Mouse (Mus musculus) CH12.LX (cell line): ENCODE measurements around the gene Mxd1. TPM values are rescaled to one million over a fixed set of nuclear protein-coding genes. Genes with fewer than 3 reads are reported as not detected.

Experiments used
- DNase-seq: peaks from one replicate; pipeline ENCODE4 v3.0.0-alpha.2; 2013; ENCODE audit errors: extremely low read depth
- H3K27ac ChIP-seq: 2 replicates; pipeline ENCODE4 v1.5.1; 2012; ENCODE audit warnings: low read depth, mild to moderate bottlenecking, control low read depth, moderate library complexity; ENCODE audit not compliant: insufficient read depth
- H3K27me3 ChIP-seq: replicated peaks from 2 replicates; pipeline ENCODE3; 2012; ENCODE audit warnings: inconsistent platforms
- H3K36me3 ChIP-seq, 2 experiments: replicated peaks in 1 of 2; 2 replicates each; pipeline versions ENCODE3 to v1.6.1; 2012; ENCODE audit warnings: inconsistent platforms in 1 of 2, low read length in 1 of 2, mild to moderate bottlenecking in 1 of 2, mixed read lengths in 1 of 2, moderate library complexity in 1 of 2; ENCODE audit not compliant: control insufficient read depth in 1 of 2, insufficient read depth in 1 of 2
- H3K4me1 ChIP-seq, 2 experiments: 2 replicates each; pipeline ENCODE4 v1.6.1; 2012; ENCODE audit warnings: inconsistent platforms in 1 of 2, moderate library complexity in 1 of 2; ENCODE audit not compliant: insufficient read depth in 2 of 2, control insufficient read depth in 1 of 2
- H3K4me2 ChIP-seq: 2 replicates; pipeline ENCODE4 v1.6.1; 2012; ENCODE audit warnings: low read depth, mild to moderate bottlenecking, control low read depth; ENCODE audit not compliant: poor library complexity, insufficient read depth, severe bottlenecking
- H3K4me3 ChIP-seq, 3 experiments: fragments of 150-350 bp in 1 of 3; sonication (generic) in 1 of 3; replicated peaks in 1 of 3; 2 replicates each; pipeline versions ENCODE3 to v1.5.1; 2011 to 2012; ENCODE audit warnings: low read depth in 2 of 3, low read length in 2 of 3, mild to moderate bottlenecking in 2 of 3, moderate library complexity in 2 of 3, control low read depth in 1 of 3, improper control_type of control experiment in 1 of 3, inconsistent platforms in 1 of 3, mixed read lengths in 1 of 3; ENCODE audit not compliant: poor library complexity in 1 of 3
- H3K79me2 ChIP-seq: replicated peaks from 2 replicates; pipeline ENCODE4 v1.6.1; 2012; ENCODE audit warnings: mild to moderate bottlenecking, moderate library complexity; ENCODE audit not compliant: control insufficient read depth, poor library complexity, insufficient read depth, severe bottlenecking; ENCODE audit errors: extremely low read depth
- H3K9ac ChIP-seq: 2 replicates; pipeline ENCODE4 v1.6.1; 2012; ENCODE audit warnings: low read depth, mild to moderate bottlenecking, control low read depth, moderate library complexity; ENCODE audit not compliant: insufficient read depth
- H3K9me3 ChIP-seq: replicated peaks from 2 replicates; pipeline ENCODE3; 2012; ENCODE audit warnings: low read length, inconsistent platforms, mixed read lengths
- BHLHE40 ChIP-seq: IDR thresholded peaks from 2 replicates; pipeline ENCODE4 v1.6.1; 2011; ENCODE audit warnings: mild to moderate bottlenecking, low read depth, low read length, improper control_type of control experiment
- CHD1 ChIP-seq: IDR thresholded peaks from 2 replicates; pipeline ENCODE4 v1.6.1; 2012; ENCODE audit warnings: low read depth, low read length, improper control_type of control experiment, inconsistent platforms
- E2F4 ChIP-seq: IDR thresholded peaks from 2 replicates; pipeline ENCODE4 v1.6.1; 2011; ENCODE audit warnings: low read depth, low read length, improper control_type of control experiment; ENCODE audit not compliant: insufficient replicate concordance
- GABPA ChIP-seq: IDR thresholded peaks from 2 replicates; pipeline ENCODE4 v1.6.1; 2012; ENCODE audit warnings: low read depth, low read length, improper control_type of control experiment, inconsistent platforms; ENCODE audit not compliant: insufficient replicate concordance
- JUND ChIP-seq: conservative IDR thresholded peaks from 2 replicates; pipeline ENCODE4 v1.6.1; 2011; ENCODE audit warnings: low read depth, low read length, improper control_type of control experiment
- MAFK ChIP-seq: IDR thresholded peaks from 2 replicates; pipeline ENCODE4 v1.6.1; 2011; ENCODE audit warnings: low read length, improper control_type of control experiment; ENCODE audit not compliant: insufficient replicate concordance
- MAX ChIP-seq: IDR thresholded peaks from 2 replicates; pipeline ENCODE4 v1.6.1; 2011; ENCODE audit warnings: low read length, improper control_type of control experiment
- MAZ ChIP-seq: IDR thresholded peaks from 2 replicates; pipeline ENCODE4 v1.6.1; 2012; ENCODE audit warnings: low read depth, mild to moderate bottlenecking, inconsistent platforms, low read length, improper control_type of control experiment, moderate library complexity
- MEF2A ChIP-seq: IDR thresholded peaks from 2 replicates; pipeline ENCODE4 v1.6.1; 2014; ENCODE audit warnings: low read depth, mild to moderate bottlenecking, inconsistent platforms, low read length, improper control_type of control experiment, borderline replicate concordance
- MYC ChIP-seq: IDR thresholded peaks from 2 replicates; pipeline ENCODE4 v1.6.1; 2011; ENCODE audit warnings: low read depth, mild to moderate bottlenecking, improper control_type of control experiment, low read length
- NELFE ChIP-seq: IDR thresholded peaks from 2 replicates; pipeline ENCODE4 v1.6.1; 2011; ENCODE audit warnings: low read depth, low read length, improper control_type of control experiment
- NRF1 ChIP-seq: IDR thresholded peaks from 2 replicates; pipeline ENCODE4 v1.6.1; 2014; ENCODE audit warnings: low read depth, mild to moderate bottlenecking, inconsistent platforms, low read length, improper control_type of control experiment, moderate library complexity
- POLR2A ChIP-seq: IDR thresholded peaks from 2 replicates; pipeline ENCODE4 v1.6.1; 2011; ENCODE audit warnings: low read depth, mild to moderate bottlenecking, improper control_type of control experiment, low read length
- POLR2AphosphoS2 ChIP-seq: IDR thresholded peaks from 2 replicates; pipeline ENCODE4 v1.6.1; 2011; ENCODE audit warnings: low read depth, low read length, improper control_type of control experiment
- RAD21 ChIP-seq: IDR thresholded peaks from 2 replicates; pipeline ENCODE4 v1.6.1; 2011; ENCODE audit warnings: low read depth, mild to moderate bottlenecking, low read length, improper control_type of control experiment, moderate library complexity
- SIN3A ChIP-seq: IDR thresholded peaks from 2 replicates; pipeline ENCODE4 v1.6.1; 2012; ENCODE audit warnings: low read length, improper control_type of control experiment, inconsistent platforms
- SMC3 ChIP-seq: IDR thresholded peaks from 2 replicates; pipeline ENCODE4 v1.6.1; 2011; ENCODE audit warnings: low read depth, low read length, improper control_type of control experiment
- TBP ChIP-seq: conservative IDR thresholded peaks from 2 replicates; pipeline ENCODE4 v1.6.1; 2011; ENCODE audit warnings: low read depth, low read length, improper control_type of control experiment
- UBTF ChIP-seq: IDR thresholded peaks from 2 replicates; pipeline ENCODE4 v1.6.1; 2012; ENCODE audit warnings: low read depth, mild to moderate bottlenecking, inconsistent platforms, low read length, improper control_type of control experiment, moderate library complexity
- USF1 ChIP-seq: IDR thresholded peaks from 2 replicates; pipeline ENCODE4 v1.6.1; 2014; ENCODE audit warnings: low read depth, mild to moderate bottlenecking, inconsistent platforms, low read length, improper control_type of control experiment
- ZKSCAN1 ChIP-seq: IDR thresholded peaks from 2 replicates; pipeline ENCODE4 v1.6.1; 2012; ENCODE audit warnings: low read depth, inconsistent platforms, low read length, improper control_type of control experiment, borderline replicate concordance
- dilution Hi-C: fragments of 300-500 bp; cut with MboI; formaldehyde crosslinking; loops from 2 replicates; pipeline ENCODE4 v1.14.3; 2020; ENCODE audit warnings: low sequenced_read_pairs; ENCODE audit not compliant: extremely low pct_unique_long_range_greater_than_20kb, extremely low pct_ligation_motif_present
- in situ Hi-C: fragments of 300-500 bp; cut with MboI; formaldehyde crosslinking; loops from 3 replicates; pipeline ENCODE4 v1.14.3; 2019; ENCODE audit warnings: low sequenced_read_pairs, low pct_ligation_motif_present, low pct_unique_long_range_greater_than_20kb, mixed read lengths
- polyA plus RNA-seq: library from polyadenylated mRNA; unstranded; fragments of >175 nt; gene quantifications from 2 replicates; pipeline ENCODE4 v1.2.1, GENCODE M21; 2012; ENCODE audit warnings: low read depth; ENCODE audit not compliant: insufficient read length
- total RNA-seq, 2 experiments: library from RNA; depleted of rRNA; stranded (reverse); fragments of 300-350 nt in 1 of 2; fragments of >200 nt in 1 of 2; gene quantifications; 2 replicates each; pipeline ENCODE4 v1.2.3; 2012 to 2014

The Mxd1 gene
- total and polyA plus RNA-seq, 3 experiments = 0.50 to 1.6 (median 0.97) TPM

DNA sequence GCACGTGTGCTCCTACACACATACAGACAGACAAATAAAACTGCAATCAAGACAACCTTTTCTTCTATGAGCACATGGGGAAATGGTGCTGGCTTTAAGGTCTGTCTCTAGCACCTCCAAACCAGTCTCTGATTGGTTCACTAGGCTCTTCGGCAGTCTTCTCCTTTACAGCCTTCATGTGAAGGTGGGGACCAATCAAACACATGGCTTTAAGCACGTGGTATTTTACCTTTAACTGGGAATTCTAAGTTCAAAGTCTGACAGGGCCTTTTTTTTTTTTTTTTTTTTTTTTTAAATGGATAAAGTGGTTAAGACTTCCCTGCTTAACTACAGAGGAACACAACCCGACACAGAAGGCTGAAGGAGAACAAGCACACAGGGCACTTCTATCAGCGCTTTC is 3.9 kb downstream of the Mxd1 start:
- peaks cover 2 to 20% of the 10 kb centered on the region in 2 experiments; a peak in 3 of 4 replicates for H3K4me1 ChIP-seq
- H3K27me3 ChIP-seq = peaks cover 2% of the 10 kb centered on the region
- no peaks in the 10 kb centered on the region for H3K9me3 ChIP-seq
- dilution Hi-C loops (no loop called here), in situ Hi-C loops (loop anchor here (5.0 kb wide), 1 partner anchor 128 kb away; no protein-coding TSS in a partner anchor)
- no peak overlapping the region for H3K27ac ChIP-seq
- H3K79me2 ChIP-seq = peaks cover 2% of the 10 kb centered on the region; the same call in 1 of the 2 replicates
- TF ChIP-seq UBTF (no peak), SMC3 (no peak), TBP (no peak), JUND (no peak), MEF2A (no peak), ZKSCAN1 (no peak), NELFE (no peak), MAX (no peak)
- no peak overlapping the region for H3K9ac ChIP-seq
- H3K4me3 ChIP-seq = no peak overlapping the region
- no peak overlapping the region for H3K4me2 ChIP-seq
- DNase-seq = no peak
- H3K36me3 ChIP-seq = peaks cover 10 to 22% of the 10 kb centered on the region in 2 experiments

DNA sequence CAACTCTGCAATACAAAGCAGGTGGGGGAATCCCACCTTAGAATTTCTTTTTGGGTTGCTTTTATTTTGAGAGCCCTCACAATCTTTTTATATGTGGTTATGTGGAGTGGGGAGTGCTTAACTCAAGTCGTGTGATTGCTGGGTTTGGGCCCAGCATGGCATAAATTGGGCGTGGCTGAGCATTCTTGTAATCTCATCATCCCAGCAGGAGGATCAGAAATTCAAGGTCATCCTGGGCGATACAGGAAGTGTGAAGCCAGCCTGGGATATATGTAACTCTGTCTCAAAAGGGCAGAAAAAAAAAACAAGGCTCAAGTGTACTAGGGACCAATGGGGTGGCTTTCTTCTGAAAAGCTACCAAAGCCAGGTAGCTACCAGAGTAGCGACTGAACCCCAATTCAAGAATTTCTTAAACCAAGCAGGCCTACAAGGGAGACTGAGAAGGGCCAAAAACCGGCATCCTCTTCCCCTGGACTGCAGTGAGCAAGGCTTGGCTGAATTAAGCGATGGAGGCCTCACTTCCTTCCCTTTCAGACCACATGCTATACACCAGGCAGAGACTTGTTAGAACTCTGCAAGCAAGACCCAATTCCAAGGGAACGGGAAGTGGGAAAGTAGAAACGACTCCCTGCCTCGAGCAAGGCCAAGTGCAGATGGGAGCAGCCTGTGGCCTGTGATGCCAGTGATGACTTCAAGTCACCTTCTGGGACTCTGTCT is 8.6 kb downstream of the Mxd1 start:
- H3K27ac ChIP-seq = no peak overlapping the region
- no peak overlapping the region for H3K9ac ChIP-seq
- no peak for DNase-seq
- in situ Hi-C loops (no loop called here), dilution Hi-C loops (no loop called here)
- H3K27me3 ChIP-seq = no peaks in the 10 kb centered on the region
- no peak overlapping the region for H3K4me2 ChIP-seq
- H3K36me3 ChIP-seq = peaks cover 9 to 25% of the 10 kb centered on the region in 2 experiments
- H3K79me2 ChIP-seq = no peaks in the 10 kb centered on the region
- H3K4me3 ChIP-seq = no peak overlapping the region
- TF ChIP-seq BHLHE40 (no peak), SIN3A (no peak), RAD21 (no peak), E2F4 (no peak), MAZ (no peak), ZKSCAN1 (no peak), NELFE (no peak), USF1 (no peak), MYC (no peak), GABPA (no peak), JUND (no peak), MAFK (no peak), POLR2A (no peak), POLR2AphosphoS2 (no peak), NRF1 (no peak), CHD1 (no peak), SMC3 (no peak)
- H3K9me3 ChIP-seq = no peaks in the 10 kb centered on the region
- H3K4me1 ChIP-seq = peaks cover 0 to 17% of the 10 kb centered on the region in 2 experiments; a peak in 2 of 4 replicates
